Mouse (Mus musculus) ES-Bruce4 (cell line): ENCODE data around the gene Cpne5. TPM values are rescaled to one million over a fixed set of nuclear protein-coding genes. Genes with fewer than 3 reads are reported as not detected.
A peak's percentile ranks its signal among the peaks of the same experiment; 100 is the strongest.

Experiments used
- H3K27ac ChIP-seq: 2 replicates; pipeline ENCODE4 v1.5.1; 2012; ENCODE audit warnings: low read length, inconsistent platforms; ENCODE audit not compliant: insufficient read depth
- H3K27me3 ChIP-seq: 2 replicates; pipeline ENCODE4 v1.6.1; 2012; ENCODE audit warnings: mild to moderate bottlenecking, low read length, inconsistent platforms; ENCODE audit not compliant: control insufficient read depth, poor library complexity, insufficient read depth, severe bottlenecking
- H3K36me3 ChIP-seq: 2 replicates; pipeline ENCODE4 v1.6.1; 2012; ENCODE audit warnings: inconsistent platforms, mild to moderate bottlenecking, low read length, moderate library complexity; ENCODE audit not compliant: control insufficient read depth, poor library complexity, insufficient read depth, severe bottlenecking
- H3K4me1 ChIP-seq: one replicate; pipeline ENCODE4 v1.8.1; 2011; ENCODE audit warnings: low read length; ENCODE audit not compliant: control insufficient read depth, insufficient read depth
- H3K4me3 ChIP-seq: 2 replicates; pipeline ENCODE4 v1.5.1; 2011; ENCODE audit warnings: low read depth, mild to moderate bottlenecking, low read length
- H3K9ac ChIP-seq: 2 replicates; pipeline ENCODE4 v1.6.1; 2012; ENCODE audit warnings: low read depth, mild to moderate bottlenecking, inconsistent platforms; ENCODE audit not compliant: poor library complexity, severe bottlenecking
- H3K9me3 ChIP-seq: replicated peaks from 2 replicates; pipeline ENCODE4 v1.6.1; 2012; ENCODE audit warnings: mild to moderate bottlenecking, low read length, inconsistent platforms; ENCODE audit not compliant: control insufficient read depth, poor library complexity, insufficient read depth, severe bottlenecking
- CTCF ChIP-seq: IDR thresholded peaks from one replicate; pipeline ENCODE4 v1.8.1; 2011; ENCODE audit warnings: low read depth, low read length
- EP300 ChIP-seq: IDR thresholded peaks from 2 replicates; pipeline ENCODE4 v1.6.1; 2011; ENCODE audit warnings: low read depth, low read length; ENCODE audit not compliant: insufficient read depth
- POLR2A ChIP-seq: IDR thresholded peaks from one replicate; pipeline ENCODE4 v1.8.1; 2011; ENCODE audit warnings: low read length; ENCODE audit not compliant: insufficient read depth
- polyA plus RNA-seq: library from polyadenylated mRNA; stranded (reverse); fragments of >200 nt; gene quantifications from 2 replicates; pipeline ENCODE4 v1.2.4, GENCODE M21; 2011; ENCODE audit warnings: low read depth; ENCODE audit not compliant: missing spikeins, insufficient read depth, insufficient read length

Gene Cpne5
- polyA plus RNA-seq, 1 experiment = 4.4 TPM

- H3K4me3 ChIP-seq = no peak overlapping the region
- TF ChIP-seq EP300 (no peak), POLR2A (no peak), CTCF (no peak)
- no peaks in the 10 kb centered on the region for H3K36me3 ChIP-seq
- no peaks in the 10 kb centered on the region for H3K27me3 ChIP-seq
- peaks cover 3% of the 10 kb centered on the region for H3K4me1 ChIP-seq
- H3K9me3 ChIP-seq = no peaks in the 10 kb centered on the region
- H3K27ac ChIP-seq = no peak overlapping the region
- no peak overlapping the region for H3K9ac ChIP-seq
These were observed 71.9 kb downstream of the Cpne5 start for GRCm38 (mm10) chr17:29165967-29166578.

- no peaks in the 10 kb centered on the region for H3K36me3 ChIP-seq
- H3K4me1 ChIP-seq = peaks cover 3% of the 10 kb centered on the region
- peak overlapping the region; percentile 57 for H3K27ac ChIP-seq
- TF ChIP-seq CTCF (no peak), POLR2A (no peak), EP300 (no peak)
- no peak overlapping the region for H3K9ac ChIP-seq
- no peaks in the 10 kb centered on the region for H3K9me3 ChIP-seq
- H3K4me3 ChIP-seq = peak overlapping the region; percentile 7; the same call in 1 of the 2 replicates
- no peaks in the 10 kb centered on the region for H3K27me3 ChIP-seq
These were observed 72.5 kb downstream of the Cpne5 start for GRCm38 (mm10) chr17:29165452-29165851.

- no peak overlapping the region for H3K9ac ChIP-seq
- TF ChIP-seq EP300 = 0 out of 2 replicates have a peak, but pooled peaks have one; percentile 33
- no peak for TF ChIP-seq CTCF
- 0 out of 2 replicates have a peak overlapping the region, but pooled peaks have one; percentile 57 for H3K27ac ChIP-seq
- peaks cover 3% of the 10 kb centered on the region for H3K4me1 ChIP-seq
- H3K27me3 ChIP-seq = no peaks in the 10 kb centered on the region
- H3K9me3 ChIP-seq = no peaks in the 10 kb centered on the region
- no peaks in the 10 kb centered on the region for H3K36me3 ChIP-seq
- no peak overlapping the region for H3K4me3 ChIP-seq
These were observed 73.4 kb downstream of the Cpne5 start for GRCm38 (mm10) chr17:29164469-29165111.

DNA sequence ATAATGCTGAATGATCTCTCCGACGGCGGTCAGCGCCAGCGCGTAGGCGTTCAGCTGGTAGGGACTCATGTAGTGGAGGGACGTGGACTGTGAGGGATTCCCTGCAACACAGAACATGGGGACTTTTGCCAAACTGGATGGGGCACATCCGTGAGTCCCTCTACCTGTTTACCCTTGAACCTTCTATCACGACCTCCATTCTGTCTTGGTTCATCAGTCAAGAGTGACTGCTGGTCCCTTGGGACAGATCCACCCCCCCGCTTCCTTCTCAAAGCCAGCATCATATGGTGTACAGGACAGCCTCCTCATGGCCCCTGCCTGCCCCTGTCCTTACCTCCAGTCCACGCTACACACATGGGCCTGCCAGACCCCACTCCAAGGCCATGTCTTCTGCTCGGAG is 75.6 kb downstream of the Cpne5 start:
- no peak for TF ChIP-seq CTCF
- TF ChIP-seq POLR2A = no peak
- TF ChIP-seq EP300 = no peak
- Histone ChIP-seq H3K9ac (no peak overlapping the region), H3K27ac (no peak overlapping the region), H3K4me3 (no peak overlapping the region), H3K36me3 (no peaks in the 10 kb centered on the region), H3K9me3 (no peaks in the 10 kb centered on the region), H3K4me1 (peaks cover 3% of the 10 kb centered on the region), H3K27me3 (no peaks in the 10 kb centered on the region)

- Histone ChIP-seq H3K9me3 (no peaks in the 10 kb centered on the region), H3K27me3 (no peaks in the 10 kb centered on the region), H3K27ac (peak overlapping the region; percentile 64), H3K9ac (peak overlapping the region; percentile 45), H3K4me3 (peak overlapping the region; percentile 24), H3K4me1 (peaks cover 7% of the 10 kb centered on the region), H3K36me3 (no peaks in the 10 kb centered on the region)
- no peak for TF ChIP-seq CTCF
- 0 out of 2 replicates have a peak, but pooled peaks have one; percentile 57 for TF ChIP-seq EP300
These were observed 78.1 kb downstream of the Cpne5 start for GRCm38 (mm10) chr17:29159743-29160455.

- no peak for TF ChIP-seq CTCF
- TF ChIP-seq EP300 = no peak
- no peak for TF ChIP-seq POLR2A
- peaks cover 5% of the 10 kb centered on the region for H3K4me1 ChIP-seq
- peak overlapping the region; percentile 45 for H3K9ac ChIP-seq
- no peaks in the 10 kb centered on the region for H3K36me3 ChIP-seq
- H3K4me3 ChIP-seq = peak overlapping the region; percentile 25
- peak overlapping the region; percentile 64 for H3K27ac ChIP-seq
- H3K9me3 ChIP-seq = no peaks in the 10 kb centered on the region
- H3K27me3 ChIP-seq = no peaks in the 10 kb centered on the region
These were observed 78.6 kb downstream of the Cpne5 start for GRCm38 (mm10) chr17:29159320-29159719.
